Mouse (Mus musculus): Measurements from ENCODE around the gene Nudt4. TPM values are rescaled to one million over a fixed set of nuclear protein-coding genes. Genes with fewer than 3 reads are reported as not detected.

Nudt4 gene
- total RNA-seq, 2 experiments from 2014 or later: 138 to 187 TPM

- no peak for DNase-seq (ENCODE audit: low spot score in 2 of 2)
These were observed 21.0 kb downstream of the Nudt4 start for GRCm38 (mm10) chr10:95542916-95543315.

DNA sequence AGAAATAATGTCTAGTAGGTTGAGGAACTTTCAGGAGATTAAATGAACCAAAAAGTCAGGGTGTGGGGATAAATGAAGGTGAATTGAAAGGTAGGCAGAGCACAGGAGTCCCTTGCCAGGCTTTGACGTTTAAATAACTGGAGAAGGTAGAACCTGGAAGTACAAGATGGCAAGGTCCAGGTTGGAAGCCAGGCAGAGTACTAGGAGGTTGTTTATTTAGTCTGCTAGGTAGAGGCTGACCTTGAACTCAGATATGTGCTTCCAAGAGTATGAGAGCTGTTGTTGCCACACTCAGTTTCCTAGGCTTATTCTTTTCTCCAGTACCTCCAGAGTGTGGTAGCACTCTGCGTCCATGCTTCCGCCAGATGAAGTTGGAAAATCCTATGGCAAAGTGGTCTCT is 24.1 kb downstream of the Nudt4 start:
- DNase-seq (ENCODE audit: low spot score in 2 of 2): no peak

- no peak for DNase-seq (ENCODE audit: low spot score in 2 of 2)
These were observed 24.7 kb downstream of the Nudt4 start for GRCm38 (mm10) chr10:95539260-95539659.

- no peak for DNase-seq (ENCODE audit: low spot score in 2 of 2)
These were observed 27.8 kb downstream of the Nudt4 start for GRCm38 (mm10) chr10:95536222-95536541.

GRCm38 (mm10) chr10:95535399-95536221 is 28.3 kb downstream of the Nudt4 start:
- DNase-seq (ENCODE audit: low spot score in 2 of 2): no peak

DNA sequence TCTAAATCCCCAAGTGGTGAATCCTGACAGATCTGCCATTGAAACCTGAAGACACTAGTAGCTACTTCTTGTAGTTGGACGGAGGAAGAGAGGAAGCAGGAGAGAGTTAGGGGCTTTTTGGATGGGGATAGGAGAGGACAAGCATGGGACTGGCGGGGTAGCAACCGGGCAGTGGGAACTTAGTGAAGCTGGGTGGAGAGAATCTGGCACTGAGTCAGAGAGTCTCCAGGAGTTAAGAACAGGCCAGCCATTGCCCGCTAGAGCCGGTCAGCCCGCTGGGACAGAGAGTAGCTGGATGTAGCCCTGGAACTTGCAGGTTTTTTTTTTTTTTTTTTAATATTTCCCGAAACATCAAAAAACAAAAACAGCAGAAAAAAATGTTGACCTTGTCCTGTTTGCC is 30.6 kb downstream of the Nudt4 start:
- no peak for DNase-seq (ENCODE audit: low spot score in 2 of 2)

DNA sequence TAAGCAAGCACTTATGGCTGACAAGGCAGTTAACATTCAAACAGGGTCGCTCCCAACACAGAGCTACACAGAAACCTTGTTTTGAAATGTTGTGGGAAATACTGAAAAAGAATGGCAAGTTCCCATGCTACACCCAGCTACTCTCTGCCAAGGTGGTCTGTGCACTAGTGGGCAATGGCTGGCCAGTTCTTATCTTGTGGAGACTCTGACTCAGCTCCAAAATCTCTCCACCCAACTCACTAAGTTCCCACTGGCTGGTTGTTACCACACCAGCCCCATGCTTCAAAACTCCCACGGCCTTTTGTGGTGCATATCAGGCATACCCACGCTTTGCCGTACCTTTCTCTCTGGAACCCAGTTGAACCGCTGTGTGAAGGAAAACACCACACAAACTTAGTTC is 31.0 kb downstream of the Nudt4 start:
- DNase-seq (ENCODE audit: low spot score in 2 of 2): no peak

DNA sequence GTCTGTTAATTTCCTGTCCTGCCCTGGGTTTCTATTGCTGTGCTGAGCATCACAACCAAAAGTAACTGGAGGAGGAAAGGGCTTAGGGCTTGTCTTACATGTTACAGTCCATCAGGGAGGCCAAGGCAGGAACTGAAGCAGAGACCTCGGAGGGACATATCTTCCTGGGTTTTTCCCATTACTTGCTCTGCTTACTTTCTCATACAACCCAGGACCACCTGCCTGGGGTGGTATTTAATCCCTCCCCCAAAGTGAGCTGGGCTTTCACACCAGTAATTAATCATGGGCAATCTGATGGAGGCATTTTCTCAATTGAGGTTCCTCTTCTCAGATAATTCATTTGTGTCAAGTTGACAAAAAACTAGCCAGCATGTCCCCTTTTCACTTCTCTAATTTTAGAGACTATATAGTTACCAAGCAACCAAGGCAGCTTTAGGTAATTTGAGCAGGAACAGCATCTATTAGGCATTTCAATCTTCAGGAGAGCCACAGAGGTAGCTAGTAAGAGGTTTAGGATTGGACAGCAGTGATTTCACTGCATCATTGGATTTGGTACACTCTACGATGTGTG is 33.3 kb downstream of the Nudt4 start:
- no peak for DNase-seq (ENCODE audit: low spot score in 2 of 2)

GRCm38 (mm10) chr10:95526495-95527122 is 37.3 kb downstream of the Nudt4 start:
- no peak for DNase-seq (ENCODE audit: low spot score in 2 of 2)

DNA sequence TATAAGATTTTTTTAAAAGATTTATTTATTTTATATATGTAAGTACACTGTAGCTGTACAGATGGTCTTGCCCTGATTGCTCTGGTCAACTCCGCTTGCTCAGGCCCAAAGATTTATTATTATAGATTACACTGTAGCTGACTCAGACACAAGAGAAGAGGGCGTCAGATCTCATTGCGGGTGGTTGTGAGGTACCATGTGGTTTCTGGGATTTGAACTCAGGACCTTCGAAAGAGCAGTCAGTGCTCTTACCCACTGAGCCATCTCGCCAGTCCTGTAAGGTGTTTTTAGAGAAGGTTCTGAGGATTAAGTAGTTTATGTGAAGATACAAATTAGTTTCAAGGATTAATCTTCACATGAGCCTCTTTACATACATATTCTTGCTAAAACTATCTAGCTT is 38.1 kb downstream of the Nudt4 start:
- DNase-seq (ENCODE audit: low spot score in 2 of 2): no peak

DNA sequence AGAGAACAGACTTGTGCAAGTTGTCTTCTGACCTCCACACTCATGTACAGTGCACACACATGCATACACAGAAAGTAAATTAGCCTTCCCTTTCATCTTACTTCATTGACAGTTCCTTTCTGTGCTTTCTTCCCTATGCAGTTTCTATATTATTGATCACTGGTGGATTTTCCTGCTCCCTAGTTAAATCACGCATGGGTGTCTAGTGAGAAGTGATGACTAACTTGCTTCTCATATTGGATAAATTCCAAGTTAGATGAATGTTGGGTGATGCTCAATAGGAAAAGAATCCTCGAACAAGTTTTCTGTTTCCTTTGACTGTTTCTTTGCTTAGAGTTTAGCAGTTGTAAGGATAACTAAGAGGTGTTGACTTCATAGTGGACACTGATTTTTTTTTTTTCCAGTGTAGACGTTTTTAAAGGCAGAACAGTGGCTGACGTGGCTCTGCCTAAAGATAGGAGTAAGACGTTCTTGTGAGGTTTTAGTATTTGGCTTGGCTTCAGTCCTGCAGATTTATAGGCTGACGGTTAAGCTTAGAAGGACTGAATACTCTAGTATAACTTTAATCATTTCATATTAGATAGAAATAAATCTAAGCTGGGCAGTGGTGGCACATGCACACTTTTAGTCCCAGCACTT is 38.8 kb downstream of the Nudt4 start:
- no peak for DNase-seq (ENCODE audit: low spot score in 2 of 2)

DNA sequence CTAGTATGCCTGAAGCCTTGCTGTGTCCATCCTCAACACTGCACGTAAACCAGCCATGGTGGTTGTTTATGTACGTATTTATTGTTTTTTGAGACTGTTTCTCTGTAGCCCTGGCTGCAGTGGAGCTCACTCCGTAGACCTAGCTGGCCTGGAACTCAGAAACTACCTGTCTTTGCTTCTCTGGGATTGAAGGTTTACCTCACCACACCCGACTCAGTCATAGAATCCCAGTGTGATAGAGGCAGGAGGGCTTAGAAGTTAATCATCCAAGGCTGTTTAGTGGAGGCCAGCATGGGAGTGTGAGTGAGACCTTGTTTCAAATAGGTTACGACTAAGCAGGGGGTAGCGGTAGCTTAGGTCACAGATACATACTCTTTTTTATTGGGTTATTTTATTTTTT is 46.3 kb downstream of the Nudt4 start:
- no peak for DNase-seq (ENCODE audit: low spot score in 2 of 2)

- peak; percentile 63 to 64 for DNase-seq (ENCODE audit: low spot score in 2 of 2)
These were observed 48.5 kb downstream of the Nudt4 start for GRCm38 (mm10) chr10:95515293-95515931.

- peak; percentile 96 for DNase-seq (ENCODE audit: low spot score in 2 of 2)
These were observed 49.2 kb downstream of the Nudt4 start, which contains the start of gene Ube2n for GRCm38 (mm10) chr10:95514656-95515292. Gene Ube2n, plus strand, starts transcription at chr10:95515145.

DNA sequence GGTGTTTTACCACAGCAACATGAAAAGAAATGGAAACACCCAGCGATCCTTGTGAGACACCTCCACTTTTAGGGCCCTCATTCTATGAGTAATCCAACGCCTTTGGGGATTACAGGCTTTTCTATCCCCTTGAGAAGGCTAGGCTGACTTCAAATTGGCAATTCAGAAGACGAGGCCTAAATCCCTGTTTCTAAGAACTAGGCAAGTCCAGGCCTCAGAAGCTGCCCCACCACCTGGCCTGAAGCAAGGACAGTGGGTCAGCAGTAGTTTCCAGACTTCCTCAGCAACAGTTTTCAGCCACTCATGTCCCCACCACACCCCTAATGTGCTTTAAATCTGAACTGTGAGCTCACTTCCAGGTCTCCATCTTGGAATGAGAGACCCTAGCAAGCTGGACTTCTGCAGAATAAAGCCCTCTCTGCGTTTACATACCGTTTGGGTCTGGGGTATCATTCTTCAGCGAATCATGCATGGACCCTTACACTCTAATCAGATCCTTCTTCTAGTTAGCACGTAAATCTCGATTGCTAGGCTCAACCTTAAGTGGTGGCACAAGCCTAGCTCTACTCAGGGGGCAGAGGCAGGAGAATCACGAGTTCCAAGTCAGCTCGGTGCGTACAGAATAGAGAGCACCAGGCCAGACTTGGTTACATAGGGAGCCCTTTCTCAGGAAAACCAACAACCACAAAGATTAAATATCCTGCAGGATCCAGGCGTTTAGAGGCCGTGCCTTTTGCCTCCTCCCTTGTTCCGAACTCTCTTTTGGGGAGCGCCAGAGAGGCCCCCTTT is 50.0 kb downstream of the Nudt4 start:
- DNase-seq (ENCODE audit: low spot score in 2 of 2): no peak

DNA sequence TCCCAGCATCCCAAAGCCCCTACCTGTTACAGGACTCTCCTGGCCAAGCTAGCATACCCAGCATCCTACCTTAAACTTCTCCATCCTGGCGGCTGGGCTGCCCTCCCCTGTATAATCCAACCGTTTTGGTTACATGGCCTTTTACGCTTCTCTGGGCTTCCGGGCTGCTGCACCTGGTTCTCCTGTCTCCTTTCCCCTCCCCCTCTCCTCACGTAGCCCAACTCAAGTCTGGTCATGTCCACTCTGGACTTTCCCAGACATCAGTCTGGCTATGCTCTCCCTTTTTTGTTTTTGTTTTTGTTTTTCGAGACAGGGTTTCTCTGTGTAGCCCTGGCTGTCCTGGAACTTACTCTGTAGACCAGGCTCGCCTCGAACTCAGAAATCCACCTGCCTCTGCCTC is 51.3 kb downstream of the Nudt4 start:
- no peak for DNase-seq (ENCODE audit: low spot score in 2 of 2)

GRCm38 (mm10) chr10:95509263-95509662 is 54.7 kb downstream of the Nudt4 start:
- DNase-seq (ENCODE audit: low spot score in 2 of 2): no peak

- no peak for DNase-seq (ENCODE audit: low spot score in 2 of 2)
These were observed 55.2 kb downstream of the Nudt4 start for GRCm38 (mm10) chr10:95508793-95509192.

DNA sequence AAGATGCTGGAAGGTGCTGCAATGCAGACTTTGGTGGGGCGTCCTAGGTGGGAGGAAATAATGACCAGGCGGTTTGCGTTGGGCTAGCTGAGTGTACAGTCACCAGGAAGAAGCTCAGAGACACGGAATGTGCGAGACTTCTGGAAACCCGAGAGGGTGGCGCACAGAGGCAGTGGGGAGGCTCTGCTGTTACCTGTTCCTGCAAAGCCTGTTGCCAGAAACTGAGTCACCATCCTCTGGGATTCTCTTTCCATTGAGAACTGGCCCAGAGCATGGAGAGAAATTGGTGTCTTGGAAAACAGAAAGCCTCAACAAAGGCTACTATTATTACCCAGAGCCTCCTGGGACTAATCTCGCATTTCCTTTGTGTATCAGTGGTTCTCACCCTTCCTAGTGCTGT is 55.8 kb downstream of the Nudt4 start:
- no peak for DNase-seq (ENCODE audit: low spot score in 2 of 2)

- no peak for DNase-seq (ENCODE audit: low spot score in 2 of 2)
These were observed 59.6 kb downstream of the Nudt4 start for GRCm38 (mm10) chr10:95504341-95504740.
